Mouse (Mus musculus) limb, embryonic 12.5 days (tissue): Measurements from ENCODE around the gene Cntln. TPM values are rescaled to one million over a fixed set of nuclear protein-coding genes. Genes with fewer than 3 reads are reported as not detected.
A peak's percentile ranks its signal among the peaks of the same experiment; 100 is the strongest.

Experiments used
- ATAC-seq: fragments of 200-750 bp; cut with Nextera tagmentation; 2 replicates; pipeline ENCODE4 v1.8.0; 2017; ENCODE audit warnings: low read depth, moderate TSS enrichment; ENCODE audit not compliant: insufficient number of reproducible peaks, insufficient read depth, low FRiP score, low TSS enrichment
- H3K27ac ChIP-seq: fragments of 300-500 bp; sonication (generic); 2 replicates; pipeline ENCODE4 v1.5.1; 2016; ENCODE audit warnings: mild to moderate bottlenecking, moderate library complexity
- H3K27me3 ChIP-seq: fragments of 300-500 bp; sonication (generic); 2 replicates; pipeline ENCODE4 v1.6.1; 2016; ENCODE audit warnings: mild to moderate bottlenecking, moderate library complexity
- H3K36me3 ChIP-seq: fragments of 300-500 bp; sonication (generic); 2 replicates; pipeline ENCODE4 v1.6.1; 2016; ENCODE audit warnings: mild to moderate bottlenecking, moderate library complexity
- H3K4me1 ChIP-seq: fragments of 300-500 bp; sonication (generic); replicated peaks from 2 replicates; pipeline ENCODE4 v1.6.1; 2016
- H3K4me2 ChIP-seq: fragments of 300-500 bp; sonication (generic); 2 replicates; pipeline ENCODE4 v1.6.1; 2016; ENCODE audit warnings: mild to moderate bottlenecking, moderate library complexity
- H3K4me3 ChIP-seq: fragments of 300-500 bp; sonication (generic); replicated peaks from 2 replicates; pipeline ENCODE4 v1.5.1; 2016; ENCODE audit warnings: mild to moderate bottlenecking
- H3K9ac ChIP-seq: fragments of 300-500 bp; sonication (generic); replicated peaks from 2 replicates; pipeline ENCODE4 v1.6.1; 2016; ENCODE audit warnings: mild to moderate bottlenecking, moderate library complexity
- H3K9me3 ChIP-seq: fragments of 300-500 bp; sonication (generic); 2 replicates; pipeline ENCODE4 v1.6.1; 2016; ENCODE audit warnings: mild to moderate bottlenecking, moderate library complexity
- WGBS: fragments of 180-500 bp; shearing (Covaris S2); methylation state at CpG from one replicate; pipeline ENCODE4 v1.1.7; 2016; 5-methylcytosine and 5-hydroxymethylcytosine counted together
- polyA plus RNA-seq: library from polyadenylated mRNA; unstranded; fragments of >200 nt; fragmentation: Nextera tagmentation; extraction: Ambion mirVana; gene quantifications from 2 replicates; pipeline ENCODE4 v1.2.1, GENCODE M21; 2016

Gene Cntln
- polyA plus RNA-seq, 1 experiment from 2014 or later, result 17.4 TPM

DNA sequence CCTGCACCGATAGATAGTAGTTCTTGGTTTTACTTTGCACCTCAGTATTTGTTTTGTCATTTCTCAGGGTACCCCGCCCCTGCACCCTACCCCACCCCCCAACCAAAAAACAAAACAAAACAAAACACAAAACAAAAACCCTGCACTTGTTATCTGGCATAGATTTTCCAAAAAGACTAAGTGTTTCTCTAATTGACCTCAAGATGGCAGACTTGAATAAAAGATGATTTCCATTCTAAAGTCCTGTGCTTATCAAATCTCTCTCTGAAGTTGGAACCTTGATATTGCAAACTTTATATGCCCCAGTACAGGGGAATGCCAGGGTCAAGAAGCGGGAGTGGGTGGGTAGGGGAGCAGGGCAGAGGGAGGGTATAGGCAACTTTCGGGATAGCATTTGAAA, 277.0 kb downstream of the Cntln start:
- no peaks in the 10 kb centered on the region for H3K27me3 ChIP-seq
- no peak for ATAC-seq

DNA sequence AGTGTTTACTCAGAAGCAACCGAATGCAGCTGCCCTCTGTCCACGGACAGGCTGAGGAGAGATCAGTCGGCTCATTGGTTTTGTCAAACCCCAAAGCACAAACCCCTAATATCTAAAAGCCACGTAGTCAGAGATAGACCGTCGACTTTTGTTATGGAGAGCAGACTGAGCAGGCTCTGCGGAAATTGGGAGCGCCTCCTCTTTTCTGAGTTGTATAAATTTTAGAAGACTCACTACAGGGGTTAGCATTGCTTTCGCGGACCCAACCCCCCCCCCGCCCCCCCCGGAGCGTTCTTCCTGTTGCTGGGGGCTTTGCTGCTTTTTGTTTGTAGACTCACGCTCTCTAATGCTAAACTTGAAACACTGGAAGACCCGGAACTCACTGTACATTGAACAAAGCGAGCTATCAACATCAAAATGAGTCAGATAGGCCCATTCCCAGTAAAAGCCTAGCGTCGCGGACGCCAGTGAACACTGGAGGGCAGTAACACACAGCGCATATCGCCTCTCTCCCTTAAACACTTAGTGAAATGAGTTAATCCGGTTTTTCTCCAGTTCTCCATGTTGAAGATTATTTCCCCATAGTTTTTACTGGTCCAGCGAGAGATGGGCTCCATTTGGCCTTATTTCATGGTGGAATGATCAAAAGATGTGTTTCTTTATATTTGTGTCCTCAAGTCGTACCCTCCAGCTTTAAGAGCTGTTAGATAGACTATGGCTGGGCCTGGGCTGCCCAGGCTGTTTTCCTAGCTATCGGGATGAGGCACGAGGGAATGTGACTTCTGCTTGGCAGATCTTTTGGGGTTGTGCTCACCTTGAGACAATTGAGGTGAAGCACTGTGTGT, 278.6 kb downstream of the Cntln start:
- Histone ChIP-seq H3K4me2 (no peak overlapping the region; the same call in 1 of the 2 replicates), H3K9me3 (no peaks in the 10 kb centered on the region), H3K27me3 (no peaks in the 10 kb centered on the region), H3K4me1 (no peaks in the 10 kb centered on the region), H3K36me3 (no peaks in the 10 kb centered on the region), H3K9ac (no peak overlapping the region), H3K4me3 (no peak overlapping the region), H3K27ac (no peak overlapping the region)
- WGBS, result 32% methylated on average over 27 of the region's 27 CpGs
- ATAC-seq, result 0 out of 2 replicates have a peak, but pooled peaks have one; percentile 66

More for the DNA sequence above, 277.0 kb downstream of the Cntln start:
- no peaks in the 10 kb centered on the region for H3K4me1 ChIP-seq
- no peak overlapping the region for H3K9ac ChIP-seq
- H3K9me3 ChIP-seq, result no peaks in the 10 kb centered on the region
- no peaks in the 10 kb centered on the region for H3K36me3 ChIP-seq
- no peak overlapping the region for H3K27ac ChIP-seq
- no peak overlapping the region for H3K4me3 ChIP-seq
- no peak overlapping the region for H3K4me2 ChIP-seq
- WGBS, result 62% methylated on average over 4 of the region's 4 CpGs

DNA sequence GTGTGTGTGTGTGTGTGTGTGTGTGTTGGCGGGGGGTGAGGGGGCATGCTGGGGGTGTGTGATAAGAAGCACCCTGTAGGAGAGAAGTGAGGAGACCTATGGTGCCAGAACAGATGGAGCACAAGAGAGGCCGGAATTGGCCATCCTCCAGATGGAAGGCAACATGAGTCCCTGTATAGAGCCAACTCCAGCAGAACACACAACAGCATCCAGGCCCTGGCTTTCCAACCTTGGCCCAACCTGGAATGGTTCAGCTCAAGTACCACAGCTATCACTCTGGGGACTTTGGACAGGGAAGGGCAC, 279.2 kb downstream of the Cntln start:
- 91% methylated on average over 2 of the region's 2 CpGs for WGBS
- no peak overlapping the region for H3K9ac ChIP-seq
- no peak for ATAC-seq
- H3K4me1 ChIP-seq, result no peaks in the 10 kb centered on the region
- no peak overlapping the region for H3K27ac ChIP-seq
- H3K4me2 ChIP-seq, result no peak overlapping the region
- no peaks in the 10 kb centered on the region for H3K27me3 ChIP-seq
- no peaks in the 10 kb centered on the region for H3K9me3 ChIP-seq
- no peaks in the 10 kb centered on the region for H3K36me3 ChIP-seq
- H3K4me3 ChIP-seq, result no peak overlapping the region

DNA sequence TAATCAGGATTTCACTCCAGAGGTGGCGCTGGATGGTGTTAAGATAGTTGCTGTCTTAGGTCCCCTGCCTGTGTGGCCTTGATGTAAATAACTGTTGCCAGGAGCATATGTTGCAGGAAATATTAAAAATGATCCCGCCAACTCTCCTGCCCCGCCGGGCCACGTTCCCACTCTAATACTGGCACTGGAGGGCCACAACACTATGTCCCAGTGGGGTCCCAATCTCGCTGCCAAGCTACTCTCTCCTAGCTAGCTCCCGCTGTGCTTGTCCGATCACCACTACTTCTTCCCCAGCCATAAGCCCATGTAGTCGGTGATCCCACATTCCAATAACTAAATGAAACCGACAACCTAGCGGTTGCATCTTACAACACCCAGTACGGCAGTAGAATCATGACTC, 283.9 kb downstream of the Cntln start:
- Histone ChIP-seq H3K4me1 (no peaks in the 10 kb centered on the region), H3K36me3 (no peaks in the 10 kb centered on the region), H3K27me3 (no peaks in the 10 kb centered on the region), H3K27ac (no peak overlapping the region), H3K4me3 (no peak overlapping the region), H3K4me2 (no peak overlapping the region), H3K9me3 (no peaks in the 10 kb centered on the region), H3K9ac (no peak overlapping the region)
- 92% methylated on average over 12 of the region's 12 CpGs for WGBS
- no peak for ATAC-seq

DNA sequence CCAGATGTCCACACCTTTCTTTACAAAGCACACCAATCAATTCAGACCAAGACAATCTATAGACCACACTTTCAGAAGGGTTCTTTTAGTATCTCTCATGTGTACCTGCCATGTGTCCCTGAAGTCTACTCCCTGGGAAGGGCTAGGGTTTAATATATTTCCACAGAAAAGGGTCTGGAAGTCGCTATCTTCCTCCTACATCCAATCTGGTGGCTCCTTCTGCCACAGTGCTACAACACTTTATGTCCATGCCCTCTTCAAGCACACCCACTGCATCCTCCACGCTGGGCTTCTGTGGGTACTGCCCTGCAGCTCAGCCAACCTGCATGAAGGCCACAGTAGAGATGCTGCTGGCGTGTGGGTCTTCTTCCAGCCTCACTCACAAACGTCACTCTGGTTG, 291.4 kb downstream of the Cntln start:
- Histone ChIP-seq H3K36me3 (no peaks in the 10 kb centered on the region), H3K27me3 (no peaks in the 10 kb centered on the region), H3K27ac (no peak overlapping the region), H3K4me2 (no peak overlapping the region), H3K9ac (no peak overlapping the region), H3K4me3 (no peak overlapping the region), H3K4me1 (no peaks in the 10 kb centered on the region), H3K9me3 (no peaks in the 10 kb centered on the region)
- no peak for ATAC-seq
- 84% methylated on average over 4 of the region's 4 CpGs for WGBS

DNA sequence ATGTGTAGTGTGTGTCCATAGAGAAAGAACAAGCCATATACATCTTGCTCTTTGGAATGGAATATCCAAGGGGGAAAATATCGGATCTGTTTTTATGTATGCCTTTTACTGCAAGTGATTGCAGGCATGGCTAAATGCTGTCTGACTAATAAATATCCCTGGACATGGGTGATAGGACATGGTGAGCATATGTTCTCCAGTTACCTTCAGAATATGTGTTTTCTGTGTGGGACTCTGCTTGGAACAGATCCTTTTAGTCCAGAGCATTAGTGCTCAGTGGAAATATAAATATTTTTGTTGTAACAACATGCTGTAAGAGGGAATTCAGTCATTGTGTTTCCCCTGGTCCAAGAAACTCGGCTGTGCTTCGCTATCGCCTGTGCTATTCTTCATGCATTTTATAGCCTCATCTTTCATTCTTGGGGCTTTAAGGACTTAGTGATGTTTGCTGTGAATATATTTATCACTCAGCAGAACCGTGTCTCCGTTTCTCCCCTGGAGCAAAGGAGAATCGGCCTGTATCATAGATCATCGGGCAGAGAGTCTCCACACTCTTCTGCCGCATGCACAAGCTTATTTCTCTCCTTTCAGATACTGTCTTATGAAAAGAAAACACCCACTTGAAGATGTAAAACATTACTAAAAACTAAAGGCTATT, 294.4 kb downstream of the Cntln start:
- H3K4me2 ChIP-seq, result no peak overlapping the region
- H3K9me3 ChIP-seq, result no peaks in the 10 kb centered on the region
- no peaks in the 10 kb centered on the region for H3K36me3 ChIP-seq
- ATAC-seq, result no peak
- H3K4me1 ChIP-seq, result no peaks in the 10 kb centered on the region
- H3K9ac ChIP-seq, result no peak overlapping the region
- 86% methylated on average over 9 of the region's 9 CpGs for WGBS
- no peak overlapping the region for H3K27ac ChIP-seq
- no peak overlapping the region for H3K4me3 ChIP-seq
- no peaks in the 10 kb centered on the region for H3K27me3 ChIP-seq

Other genes with a start within 250 kb of the Cntln start
- 25.2 and 25.6 TPM in 2 replicates for gene Bnc2, start 209.0 kb upstream of the Cntln start, polyA plus RNA-seq